In genomic region chr13:21974726-21975473, GRCm38 (mm10) we compare ENCODE assay signal across 8 mouse cellular contexts. TPM values are rescaled to one million over a fixed set of nuclear protein-coding genes. Genes with fewer than 3 reads are reported as not detected.
DNase-seq lines count a peak whose midpoint lies in the region; ATAC-seq lines count a peak whose summit lies in the region.

No protein-coding gene starts in this region.

- 4% methylated on average over 20 of the region's 20 CpGs for WGBS in embryonic facial prominence, embryonic 12.5 days
- WGBS in limb, embryonic 10.5 days = 4% methylated on average over 20 of the region's 20 CpGs
- 4% methylated on average over 20 of the region's 20 CpGs for WGBS in midbrain, embryonic 12.5 days

- peak; percentile 76 for DNase-seq in 3134 (ENCODE audit: extremely low read depth, insufficient read length, low spot score)
- peak; percentile 75 for DNase-seq in adrenal gland, postnatal 14 days
- peak; percentile 81 to 90 for DNase-seq in heart, adult 18-20 months
- peak; percentile 78 for DNase-seq in kidney, adult 18-20 months
- DNase-seq in limb, embryonic 10.5 days (ENCODE audit: low spot score) = peak; percentile 79
- peak; percentile 77 for DNase-seq in spleen, adult 12 weeks (ENCODE audit: low spot score)

- peak overlapping the region; percentile 57 for H3K4me3 ChIP-seq in embryonic facial prominence, embryonic 12.5 days
- H3K4me3 ChIP-seq in limb, embryonic 10.5 days = peak overlapping the region; percentile 69
- peak overlapping the region; percentile 58 for H3K4me3 ChIP-seq in midbrain, embryonic 12.5 days

- peak overlapping the region; percentile 90 for H3K27ac ChIP-seq in embryonic facial prominence, embryonic 12.5 days
- peak overlapping the region; percentile 95 for H3K27ac ChIP-seq in limb, embryonic 10.5 days
- peak overlapping the region; percentile 87 for H3K27ac ChIP-seq in midbrain, embryonic 12.5 days (replicated peaks)

- peak overlapping the region; percentile 66 for H3K9ac ChIP-seq in embryonic facial prominence, embryonic 12.5 days
- peak overlapping the region; percentile 74 for H3K9ac ChIP-seq in midbrain, embryonic 12.5 days (replicated peaks)

- peaks cover under 1% of the 10 kb centered on the region; the same call in 1 of the 2 replicates for H3K27me3 ChIP-seq in embryonic facial prominence, embryonic 12.5 days
- peaks cover 18% of the 10 kb centered on the region; the same call in 1 of the 2 replicates for H3K27me3 ChIP-seq in limb, embryonic 10.5 days (ENCODE audit: low read depth, poor library complexity, severe bottlenecking)
- peaks cover 14% of the 10 kb centered on the region for H3K27me3 ChIP-seq in midbrain, embryonic 12.5 days

- peak overlapping the region; percentile 35 for H3K4me2 ChIP-seq in embryonic facial prominence, embryonic 12.5 days (replicated peaks)
- H3K4me2 ChIP-seq in midbrain, embryonic 12.5 days (replicated peaks) = peak overlapping the region; percentile 44

- H3K36me3 ChIP-seq in embryonic facial prominence, embryonic 12.5 days = no peaks in the 10 kb centered on the region
- H3K36me3 ChIP-seq in limb, embryonic 10.5 days = no peaks in the 10 kb centered on the region
- H3K36me3 ChIP-seq in midbrain, embryonic 12.5 days = no peaks in the 10 kb centered on the region

- H3K4me1 ChIP-seq in embryonic facial prominence, embryonic 12.5 days = no peaks in the 10 kb centered on the region
- H3K4me1 ChIP-seq in limb, embryonic 10.5 days = 0 out of 2 replicates have a peak, but pooled peaks cover 2% of the 10 kb centered on the region
- 0 out of 2 replicates have a peak, but pooled peaks cover 3% of the 10 kb centered on the region for H3K4me1 ChIP-seq in midbrain, embryonic 12.5 days

- no peaks in the 10 kb centered on the region for H3K9me3 ChIP-seq in embryonic facial prominence, embryonic 12.5 days
- H3K9me3 ChIP-seq in limb, embryonic 10.5 days (replicated peaks) = no peaks in the 10 kb centered on the region
- no peaks in the 10 kb centered on the region for H3K9me3 ChIP-seq in midbrain, embryonic 12.5 days

- peak; percentile 86 for ATAC-seq in embryonic facial prominence, embryonic 12.5 days (ENCODE audit: insufficient number of reproducible peaks, insufficient read depth, low FRiP score, low TSS enrichment)
- ATAC-seq in midbrain, embryonic 12.5 days (ENCODE audit: low FRiP score, low read depth) = peak; percentile 89

RNA-seq across cellular contexts. Expression of gene Pom121l2, which starts 6.1 kb away (rescaled TPM):
- total RNA-seq in adrenal gland, postnatal 14 days (2021) = not detected in 2 replicates
- 0.33 TPM in 1 of 2 replicates, not detected in the other for polyA plus RNA-seq in embryonic facial prominence, embryonic 12.5 days (2016; fragmentation: Nextera tagmentation; extraction: Ambion mirVana)
- not detected for total RNA-seq in heart, adult 18-20 months (2021)
- 0.14 and 0.28 TPM in 2 replicates for polyA plus RNA-seq in limb, embryonic 10.5 days (2016; fragmentation: Nextera tagmentation; extraction: Ambion mirVana)
- polyA plus RNA-seq in midbrain, embryonic 12.5 days (2016; fragmentation: Nextera tagmentation; extraction: Ambion mirVana) = not detected in 2 replicates

RNA-seq across cellular contexts. Expression of gene Zfp184, which starts 30.0 kb away (rescaled TPM):
- total RNA-seq in adrenal gland, postnatal 14 days (2021) = 1.3 and 1.7 TPM in 2 replicates
- polyA plus RNA-seq in embryonic facial prominence, embryonic 12.5 days (2016; fragmentation: Nextera tagmentation; extraction: Ambion mirVana) = 21.7 and 23.6 TPM in 2 replicates
- 1 to 10 TPM in 1 of 2 experiments, under 1 TPM in 1; 0.67 to 1.3 TPM for total RNA-seq in heart, adult 18-20 months (2021)
- polyA plus RNA-seq in limb, embryonic 10.5 days (2016; fragmentation: Nextera tagmentation; extraction: Ambion mirVana) = 22.4 and 27.0 TPM in 2 replicates
- 22.3 and 24.2 TPM in 2 replicates for polyA plus RNA-seq in midbrain, embryonic 12.5 days (2016; fragmentation: Nextera tagmentation; extraction: Ambion mirVana)

RNA-seq across cellular contexts. Expression of gene Prss16, which starts 34.6 kb away (rescaled TPM):
- 0.74 TPM in 1 of 2 replicates, not detected in the other for total RNA-seq in adrenal gland, postnatal 14 days (2021)
- 0.69 and 0.95 TPM in 2 replicates for polyA plus RNA-seq in embryonic facial prominence, embryonic 12.5 days (2016; fragmentation: Nextera tagmentation; extraction: Ambion mirVana)
- total RNA-seq in heart, adult 18-20 months (2021) = not detected
- polyA plus RNA-seq in limb, embryonic 10.5 days (2016; fragmentation: Nextera tagmentation; extraction: Ambion mirVana) = 0.20 TPM in 1 of 2 replicates, not detected in the other
- polyA plus RNA-seq in midbrain, embryonic 12.5 days (2016; fragmentation: Nextera tagmentation; extraction: Ambion mirVana) = 0.30 TPM in 1 of 2 replicates, not detected in the other

Comparison
In these comparisons a context has a peak if more than half of its experiments do, and no peak if none do; other contexts are left out.
1. Peak in every context shown above with its lines: DNase-seq, ATAC-seq, H3K4me3 ChIP-seq and H3K27ac ChIP-seq.